Mouse (Mus musculus): ENCODE data around the gene Vsig10. TPM values are rescaled to one million over a fixed set of nuclear protein-coding genes. Genes with fewer than 3 reads are reported as not detected.
"Not testable (repeated sequence)": the region's sequence is repeated elsewhere in the genome, so short reads cannot be mapped to it uniquely, and the experiment has no call there.

The Vsig10 gene
- polyA plus RNA-seq, 1 experiment from 2014 or later = 1.4 TPM

- Histone ChIP-seq H3K4me1 (ENCODE audit: control insufficient read depth, insufficient read depth, low read length) (peaks cover 4% of the 10 kb centered on the region; the same call in 1 of the 2 replicates), H3K27ac (ENCODE audit: low read depth, low read length) (no peak overlapping the region), H3K9ac (ENCODE audit: low read length) (no peak overlapping the region), H3K4me3 (ENCODE audit: low read depth, low read length) (no peak overlapping the region), H3K4me2 (ENCODE audit: low read depth) (no peak overlapping the region), H3K36me3 (ENCODE audit: control insufficient read depth, insufficient read depth, low read length) (no peaks in the 10 kb centered on the region), H3K9me3 (ENCODE audit: control insufficient read depth, low read length) (no peaks in the 10 kb centered on the region), H3K27me3 (ENCODE audit: control insufficient read depth, insufficient read depth, low read length) (no peaks in the 10 kb centered on the region)
- no peak for ATAC-seq (ENCODE audit: insufficient read depth, low FRiP score, low TSS enrichment)
- no peak for DNase-seq (ENCODE audit: low spot score)
- 83% methylated on average over 6 of the region's 6 CpGs for WGBS
Observed at GRCm38 (mm10) chr5:117292547-117292946, 26.3 kb upstream of the Vsig10 start.

DNA sequence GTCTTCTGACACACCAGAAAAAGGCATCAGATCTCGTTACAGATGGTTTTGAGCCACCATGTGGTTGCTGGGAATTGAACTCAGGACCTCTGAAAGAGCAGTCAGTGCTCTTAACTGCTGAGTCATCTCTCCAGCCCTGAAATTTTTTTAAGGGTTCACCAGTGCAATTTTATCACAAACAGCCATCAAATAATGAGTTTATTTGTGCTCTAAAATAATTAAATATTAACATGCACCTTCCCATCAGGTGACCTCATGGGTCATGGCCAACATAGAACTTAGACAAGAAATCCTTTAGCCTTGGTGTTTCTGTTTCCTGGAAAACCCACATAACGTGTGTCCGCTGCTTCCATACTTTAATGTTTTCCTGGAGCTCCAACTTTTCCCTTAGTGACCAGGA lies 25.1 kb upstream of the Vsig10 start:
- ATAC-seq (ENCODE audit: insufficient read depth, low FRiP score, low TSS enrichment); H3K9me3 ChIP-seq (ENCODE audit: control insufficient read depth, low read length); H3K4me3 ChIP-seq (ENCODE audit: low read depth, low read length): not testable (repeated sequence)

DNA sequence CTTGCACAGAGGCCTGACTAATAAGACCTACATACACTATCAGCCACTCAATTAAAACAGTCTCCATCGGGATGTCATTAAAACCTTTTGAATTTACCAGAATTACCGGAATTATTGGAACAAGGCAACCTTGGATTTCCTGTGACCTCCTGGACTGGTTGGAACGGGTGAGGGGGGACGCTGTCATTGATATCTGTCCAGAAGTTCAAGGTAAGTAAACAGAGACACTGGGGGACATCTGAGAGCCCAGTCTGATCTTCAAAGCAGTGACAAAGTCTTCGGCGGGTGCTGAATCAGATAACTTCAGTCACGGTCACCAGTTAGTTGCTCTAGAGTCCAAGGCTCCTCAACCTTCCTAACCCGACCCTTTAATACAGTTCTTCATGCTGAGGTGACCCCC lies 23.9 kb upstream of the Vsig10 start:
- Histone ChIP-seq H3K9me3 (ENCODE audit: control insufficient read depth, low read length) (no peaks in the 10 kb centered on the region), H3K27me3 (ENCODE audit: control insufficient read depth, insufficient read depth, low read length) (no peaks in the 10 kb centered on the region), H3K27ac (ENCODE audit: low read depth, low read length) (no peak overlapping the region), H3K4me1 (ENCODE audit: control insufficient read depth, insufficient read depth, low read length) (no peaks in the 10 kb centered on the region), H3K4me2 (ENCODE audit: low read depth) (no peak overlapping the region), H3K4me3 (ENCODE audit: low read depth, low read length) (no peak overlapping the region), H3K36me3 (ENCODE audit: control insufficient read depth, insufficient read depth, low read length) (no peaks in the 10 kb centered on the region), H3K9ac (ENCODE audit: low read length) (no peak overlapping the region)
- DNase-seq (ENCODE audit: low spot score) = no peak
- ATAC-seq (ENCODE audit: insufficient read depth, low FRiP score, low TSS enrichment) = no peak
- WGBS = 89% methylated on average over 8 of the region's 8 CpGs

More for the DNA sequence above, 25.1 kb upstream of the Vsig10 start:
- H3K9ac ChIP-seq (ENCODE audit: low read length); DNase-seq (ENCODE audit: low spot score); H3K36me3 ChIP-seq (ENCODE audit: control insufficient read depth, insufficient read depth, low read length); H3K4me1 ChIP-seq (ENCODE audit: control insufficient read depth, insufficient read depth, low read length); H3K4me2 ChIP-seq (ENCODE audit: low read depth); H3K27ac ChIP-seq (ENCODE audit: low read depth, low read length); H3K27me3 ChIP-seq (ENCODE audit: control insufficient read depth, insufficient read depth, low read length): not testable (repeated sequence)
- WGBS = 85% methylated on average over 3 of the region's 3 CpGs

DNA sequence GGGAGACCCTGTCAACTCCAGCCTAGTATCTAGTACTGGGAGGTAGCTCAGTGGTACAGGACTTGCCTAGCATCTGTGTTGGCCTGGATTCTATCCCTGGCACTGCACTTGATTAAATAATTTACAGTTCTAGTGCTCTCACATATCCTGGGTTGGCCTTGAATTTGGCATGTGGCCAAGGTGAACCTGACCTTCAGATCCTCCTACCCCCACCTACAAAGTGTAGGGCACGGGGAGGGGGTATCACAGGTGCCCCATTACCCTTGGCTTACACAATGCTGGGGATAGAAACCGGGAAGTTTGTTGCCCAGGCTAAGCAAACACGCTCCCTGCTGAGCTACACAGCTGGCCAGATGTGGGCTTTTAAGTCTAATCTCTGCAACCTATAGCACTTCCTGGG lies 16.0 kb upstream of the Vsig10 start:
- WGBS = 76% methylated on average over 3 of the region's 3 CpGs
- Histone ChIP-seq H3K36me3 (ENCODE audit: control insufficient read depth, insufficient read depth, low read length) (no peaks in the 10 kb centered on the region), H3K4me1 (ENCODE audit: control insufficient read depth, insufficient read depth, low read length) (no peaks in the 10 kb centered on the region), H3K27me3 (ENCODE audit: control insufficient read depth, insufficient read depth, low read length) (no peaks in the 10 kb centered on the region), H3K4me3 (ENCODE audit: low read depth, low read length) (no peak overlapping the region), H3K9me3 (ENCODE audit: control insufficient read depth, low read length) (no peaks in the 10 kb centered on the region), H3K4me2 (ENCODE audit: low read depth) (no peak overlapping the region), H3K9ac (ENCODE audit: low read length) (no peak overlapping the region), H3K27ac (ENCODE audit: low read depth, low read length) (no peak overlapping the region)
- DNase-seq (ENCODE audit: low spot score) = no peak
- ATAC-seq (ENCODE audit: insufficient read depth, low FRiP score, low TSS enrichment) = no peak

GRCm38 (mm10) chr5:117303691-117304579 lies 14.9 kb upstream of the Vsig10 start:
- ATAC-seq (ENCODE audit: insufficient read depth, low FRiP score, low TSS enrichment) (no peak), DNase-seq (ENCODE audit: low spot score) (no peak)
- Histone ChIP-seq H3K4me3 (ENCODE audit: low read depth, low read length) (no peak overlapping the region), H3K4me1 (ENCODE audit: control insufficient read depth, insufficient read depth, low read length) (no peaks in the 10 kb centered on the region), H3K36me3 (ENCODE audit: control insufficient read depth, insufficient read depth, low read length) (no peaks in the 10 kb centered on the region), H3K9me3 (ENCODE audit: control insufficient read depth, low read length) (no peaks in the 10 kb centered on the region), H3K4me2 (ENCODE audit: low read depth) (no peak overlapping the region), H3K27ac (ENCODE audit: low read depth, low read length) (no peak overlapping the region), H3K9ac (ENCODE audit: low read length) (no peak overlapping the region), H3K27me3 (ENCODE audit: control insufficient read depth, insufficient read depth, low read length) (no peaks in the 10 kb centered on the region)
- 61% methylated on average over 18 of the region's 18 CpGs for WGBS

GRCm38 (mm10) chr5:117304947-117305346 lies 13.9 kb upstream of the Vsig10 start:
- no peaks in the 10 kb centered on the region for H3K36me3 ChIP-seq (ENCODE audit: control insufficient read depth, insufficient read depth, low read length)
- H3K4me3 ChIP-seq (ENCODE audit: low read depth, low read length) = no peak overlapping the region
- H3K27me3 ChIP-seq (ENCODE audit: control insufficient read depth, insufficient read depth, low read length) = no peaks in the 10 kb centered on the region
- H3K4me2 ChIP-seq (ENCODE audit: low read depth) = no peak overlapping the region
- H3K27ac ChIP-seq (ENCODE audit: low read depth, low read length) = no peak overlapping the region
- H3K9ac ChIP-seq (ENCODE audit: low read length) = no peak overlapping the region
- ATAC-seq (ENCODE audit: insufficient read depth, low FRiP score, low TSS enrichment) = no peak
- H3K9me3 ChIP-seq (ENCODE audit: control insufficient read depth, low read length) = no peaks in the 10 kb centered on the region
- H3K4me1 ChIP-seq (ENCODE audit: control insufficient read depth, insufficient read depth, low read length) = no peaks in the 10 kb centered on the region
- 77% methylated on average over 7 of the region's 7 CpGs for WGBS
- DNase-seq (ENCODE audit: low spot score) = peak; percentile 64

DNA sequence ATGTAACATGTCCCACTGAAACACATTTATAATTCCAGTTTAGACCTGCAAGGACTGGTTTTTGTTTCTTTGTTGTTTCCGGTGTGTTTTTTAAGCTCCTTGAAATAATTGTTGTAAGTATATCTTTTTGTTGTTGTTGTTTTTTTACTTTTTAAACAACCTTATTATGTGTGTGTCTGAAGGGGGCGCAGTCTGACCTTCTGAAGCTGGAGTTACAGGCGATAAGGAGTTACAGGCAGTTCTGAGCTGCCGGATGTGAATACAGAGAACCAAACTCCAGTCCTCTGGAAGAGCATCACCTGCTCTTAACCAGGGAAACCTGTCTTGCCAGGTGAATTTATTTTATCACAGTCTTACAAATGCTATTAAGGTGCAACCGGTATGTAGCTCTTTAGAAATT lies 13.1 kb upstream of the Vsig10 start:
- WGBS = 95% methylated on average over 5 of the region's 5 CpGs

DNA sequence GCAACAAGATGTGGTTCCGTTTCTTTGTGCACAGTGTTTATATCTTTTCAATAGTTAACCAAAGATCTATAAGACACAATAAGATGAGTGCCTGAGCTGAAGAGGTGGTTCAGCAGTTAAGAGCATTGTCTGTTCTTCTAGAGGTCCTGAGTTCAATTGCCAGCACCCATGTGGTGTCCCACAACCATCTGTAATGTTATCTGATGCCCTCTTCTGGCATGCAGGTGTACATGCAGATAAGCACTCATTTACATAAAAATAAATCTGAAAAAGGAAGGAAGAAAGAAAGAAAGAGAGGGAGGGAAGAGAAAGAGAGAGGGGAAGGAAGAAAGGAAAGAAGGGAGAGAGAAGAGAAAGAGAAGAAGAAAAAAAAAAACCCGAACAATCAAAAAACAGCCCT lies 12.1 kb upstream of the Vsig10 start:
- H3K4me2 ChIP-seq (ENCODE audit: low read depth) = no peak overlapping the region
- H3K36me3 ChIP-seq (ENCODE audit: control insufficient read depth, insufficient read depth, low read length) = no peaks in the 10 kb centered on the region
- H3K27me3 ChIP-seq (ENCODE audit: control insufficient read depth, insufficient read depth, low read length) = no peaks in the 10 kb centered on the region
- no peak overlapping the region for H3K4me3 ChIP-seq (ENCODE audit: low read depth, low read length)
- no peak overlapping the region for H3K9ac ChIP-seq (ENCODE audit: low read length)
- no peak overlapping the region for H3K27ac ChIP-seq (ENCODE audit: low read depth, low read length)
- WGBS = 94% methylated on average over 2 of the region's 2 CpGs
- no peak for ATAC-seq (ENCODE audit: insufficient read depth, low FRiP score, low TSS enrichment)
- no peak for DNase-seq (ENCODE audit: low spot score)
- H3K9me3 ChIP-seq (ENCODE audit: control insufficient read depth, low read length) = no peaks in the 10 kb centered on the region
- H3K4me1 ChIP-seq (ENCODE audit: control insufficient read depth, insufficient read depth, low read length) = no peaks in the 10 kb centered on the region

More for the DNA sequence above, 13.1 kb upstream of the Vsig10 start:
- no peak overlapping the region for H3K27ac ChIP-seq (ENCODE audit: low read depth, low read length)
- no peaks in the 10 kb centered on the region for H3K9me3 ChIP-seq (ENCODE audit: control insufficient read depth, low read length)
- no peak overlapping the region for H3K4me2 ChIP-seq (ENCODE audit: low read depth)
- H3K4me1 ChIP-seq (ENCODE audit: control insufficient read depth, insufficient read depth, low read length) = no peaks in the 10 kb centered on the region
- H3K9ac ChIP-seq (ENCODE audit: low read length) = no peak overlapping the region
- no peak overlapping the region for H3K4me3 ChIP-seq (ENCODE audit: low read depth, low read length)
- no peaks in the 10 kb centered on the region for H3K27me3 ChIP-seq (ENCODE audit: control insufficient read depth, insufficient read depth, low read length)
- no peaks in the 10 kb centered on the region for H3K36me3 ChIP-seq (ENCODE audit: control insufficient read depth, insufficient read depth, low read length)
- ATAC-seq (ENCODE audit: insufficient read depth, low FRiP score, low TSS enrichment) (no peak), DNase-seq (ENCODE audit: low spot score) (no peak)

- no peak overlapping the region for H3K9ac ChIP-seq (ENCODE audit: low read length)
- ATAC-seq (ENCODE audit: insufficient read depth, low FRiP score, low TSS enrichment) (no peak), DNase-seq (ENCODE audit: low spot score) (peak; percentile 68)
- no peaks in the 10 kb centered on the region for H3K27me3 ChIP-seq (ENCODE audit: control insufficient read depth, insufficient read depth, low read length)
- H3K4me1 ChIP-seq (ENCODE audit: control insufficient read depth, insufficient read depth, low read length) = no peaks in the 10 kb centered on the region
- no peaks in the 10 kb centered on the region for H3K9me3 ChIP-seq (ENCODE audit: control insufficient read depth, low read length)
- no peak overlapping the region for H3K4me3 ChIP-seq (ENCODE audit: low read depth, low read length)
- H3K27ac ChIP-seq (ENCODE audit: low read depth, low read length) = no peak overlapping the region
- 43% methylated on average over 11 of the region's 11 CpGs for WGBS
- no peaks in the 10 kb centered on the region for H3K36me3 ChIP-seq (ENCODE audit: control insufficient read depth, insufficient read depth, low read length)
- H3K4me2 ChIP-seq (ENCODE audit: low read depth) = no peak overlapping the region
Observed at GRCm38 (mm10) chr5:117307699-117308098, 11.2 kb upstream of the Vsig10 start.
